Mouse (Mus musculus): Measurements from ENCODE around the gene Bhlhe40. TPM values are rescaled to one million over a fixed set of nuclear protein-coding genes. Genes with fewer than 3 reads are reported as not detected.

Gene Bhlhe40
- 7.8 and 9.9 TPM in 2 replicates for polyA plus RNA-seq (2016; fragmentation: Nextera tagmentation; extraction: Ambion mirVana)

GRCm38 (mm10) chr6:108660206-108660877, at the start of gene Bhlhe40:
Gene Bhlhe40 (plus strand): TSS chr6:108660629.
- peak within 1 kb of the TSS; percentile 75 for H3K9ac ChIP-seq
- peaks cover 27% of the 10 kb centered on the region for H3K27me3 ChIP-seq
- peaks cover 7% of the 10 kb centered on the region; the same call in 1 of the 2 replicates for H3K36me3 ChIP-seq (replicated peaks)
- peaks cover 28% of the 10 kb centered on the region for H3K4me1 ChIP-seq
- peak within 1 kb of the TSS; percentile 56 for H3K4me3 ChIP-seq (replicated peaks)
- ATAC-seq (ENCODE audit: low FRiP score): peak; percentile 81
- H3K4me2 ChIP-seq: peak within 1 kb of the TSS; percentile 99
- H3K27ac ChIP-seq: peak within 1 kb of the TSS; percentile 90
- no peaks in the 10 kb centered on the region for H3K9me3 ChIP-seq
- under 1% methylated on average over 22 of the region's 43 CpGs for WGBS

GRCm38 (mm10) chr6:108611663-108612062, 48.8 kb upstream of the Bhlhe40 start:
- Histone ChIP-seq H3K36me3 (replicated peaks) (no peaks in the 10 kb centered on the region), H3K9ac (no peak overlapping the region), H3K9me3 (no peaks in the 10 kb centered on the region), H3K27me3 (no peaks in the 10 kb centered on the region), H3K27ac (no peak overlapping the region), H3K4me1 (no peaks in the 10 kb centered on the region), H3K4me3 (replicated peaks) (no peak overlapping the region), H3K4me2 (no peak overlapping the region)
- no peak for ATAC-seq (ENCODE audit: low FRiP score)
- 81% methylated on average over 3 of the region's 3 CpGs for WGBS

- H3K4me2 ChIP-seq: no peak overlapping the region
- H3K9ac ChIP-seq: no peak overlapping the region
- H3K9me3 ChIP-seq: no peaks in the 10 kb centered on the region
- H3K4me3 ChIP-seq (replicated peaks): no peak overlapping the region
- no peaks in the 10 kb centered on the region for H3K27me3 ChIP-seq
- no peaks in the 10 kb centered on the region for H3K36me3 ChIP-seq (replicated peaks)
- no peak for ATAC-seq (ENCODE audit: low FRiP score)
- no peak overlapping the region for H3K27ac ChIP-seq
- 93% methylated on average over 10 of the region's 10 CpGs for WGBS
- no peaks in the 10 kb centered on the region for H3K4me1 ChIP-seq
These were observed 42.4 kb upstream of the Bhlhe40 start for GRCm38 (mm10) chr6:108618025-108618424.

- H3K4me2 ChIP-seq: no peak overlapping the region
- H3K4me3 ChIP-seq (replicated peaks): no peak overlapping the region
- H3K9me3 ChIP-seq: no peaks in the 10 kb centered on the region
- ATAC-seq (ENCODE audit: low FRiP score): no peak
- H3K4me1 ChIP-seq: no peaks in the 10 kb centered on the region
- H3K27me3 ChIP-seq: no peaks in the 10 kb centered on the region
- no peak overlapping the region for H3K9ac ChIP-seq
- no peaks in the 10 kb centered on the region for H3K36me3 ChIP-seq (replicated peaks)
- 90% methylated on average over 4 of the region's 4 CpGs for WGBS
- no peak overlapping the region for H3K27ac ChIP-seq
These were observed 37.3 kb upstream of the Bhlhe40 start for GRCm38 (mm10) chr6:108623028-108623565.

GRCm38 (mm10) chr6:108624915-108625314, 35.5 kb upstream of the Bhlhe40 start:
- Histone ChIP-seq H3K27me3 (no peaks in the 10 kb centered on the region), H3K9me3 (0 out of 2 replicates have a peak, but pooled peaks cover 7% of the 10 kb centered on the region), H3K36me3 (replicated peaks) (no peaks in the 10 kb centered on the region), H3K4me1 (no peaks in the 10 kb centered on the region), H3K4me3 (replicated peaks) (no peak overlapping the region), H3K4me2 (no peak overlapping the region), H3K27ac (no peak overlapping the region), H3K9ac (no peak overlapping the region)
- ATAC-seq (ENCODE audit: low FRiP score): no peak
- 88% methylated on average over 4 of the region's 4 CpGs for WGBS

GRCm38 (mm10) chr6:108630701-108631100, 29.7 kb upstream of the Bhlhe40 start:
- Histone ChIP-seq H3K27me3 (no peaks in the 10 kb centered on the region), H3K4me1 (no peaks in the 10 kb centered on the region)
- no peak for ATAC-seq (ENCODE audit: low FRiP score)

GRCm38 (mm10) chr6:108638157-108638833, 22.1 kb upstream of the Bhlhe40 start:
- no peaks in the 10 kb centered on the region for H3K36me3 ChIP-seq (replicated peaks)
- H3K27me3 ChIP-seq: no peaks in the 10 kb centered on the region
- no peaks in the 10 kb centered on the region for H3K4me1 ChIP-seq
- H3K27ac ChIP-seq: no peak overlapping the region
- WGBS: 91% methylated on average over 6 of the region's 6 CpGs
- H3K9ac ChIP-seq: no peak overlapping the region
- no peaks in the 10 kb centered on the region for H3K9me3 ChIP-seq
- no peak overlapping the region for H3K4me3 ChIP-seq (replicated peaks)
- no peak for ATAC-seq (ENCODE audit: low FRiP score)
- H3K4me2 ChIP-seq: no peak overlapping the region

More at GRCm38 (mm10) chr6:108630701-108631100, 29.7 kb upstream of the Bhlhe40 start:
- Histone ChIP-seq H3K27ac (no peak overlapping the region), H3K9me3 (0 out of 2 replicates have a peak, but pooled peaks cover 7% of the 10 kb centered on the region), H3K4me2 (no peak overlapping the region), H3K36me3 (replicated peaks) (no peaks in the 10 kb centered on the region), H3K4me3 (replicated peaks) (no peak overlapping the region), H3K9ac (no peak overlapping the region)

GRCm38 (mm10) chr6:108642020-108642419, 18.4 kb upstream of the Bhlhe40 start:
- Histone ChIP-seq H3K36me3 (replicated peaks) (no peaks in the 10 kb centered on the region), H3K9ac (no peak overlapping the region), H3K4me3 (replicated peaks) (no peak overlapping the region), H3K9me3 (no peaks in the 10 kb centered on the region), H3K27ac (no peak overlapping the region), H3K4me2 (no peak overlapping the region), H3K4me1 (no peaks in the 10 kb centered on the region), H3K27me3 (no peaks in the 10 kb centered on the region)
- WGBS: 73% methylated on average over 7 of the region's 7 CpGs
- no peak for ATAC-seq (ENCODE audit: low FRiP score)

- WGBS: 65% methylated on average over 6 of the region's 6 CpGs
- no peaks in the 10 kb centered on the region for H3K27me3 ChIP-seq
These were observed 17.4 kb upstream of the Bhlhe40 start for GRCm38 (mm10) chr6:108643035-108643434.

GRCm38 (mm10) chr6:108644311-108644710, 16.1 kb upstream of the Bhlhe40 start:
- Histone ChIP-seq H3K4me1 (no peaks in the 10 kb centered on the region; the same call in 1 of the 2 replicates), H3K27ac (no peak overlapping the region), H3K9me3 (no peaks in the 10 kb centered on the region), H3K4me3 (replicated peaks) (no peak overlapping the region), H3K9ac (no peak overlapping the region), H3K36me3 (replicated peaks) (no peaks in the 10 kb centered on the region), H3K4me2 (no peak overlapping the region), H3K27me3 (no peaks in the 10 kb centered on the region)
- 46% methylated on average over 5 of the region's 5 CpGs for WGBS
- no peak for ATAC-seq (ENCODE audit: low FRiP score)

More at GRCm38 (mm10) chr6:108643035-108643434, 17.4 kb upstream of the Bhlhe40 start:
- no peak for ATAC-seq (ENCODE audit: low FRiP score)
- Histone ChIP-seq H3K4me3 (replicated peaks) (no peak overlapping the region), H3K4me1 (no peaks in the 10 kb centered on the region; the same call in 1 of the 2 replicates), H3K9ac (no peak overlapping the region), H3K27ac (no peak overlapping the region), H3K9me3 (no peaks in the 10 kb centered on the region), H3K36me3 (replicated peaks) (no peaks in the 10 kb centered on the region), H3K4me2 (no peak overlapping the region)

GRCm38 (mm10) chr6:108647094-108647493, 13.3 kb upstream of the Bhlhe40 start:
- H3K27me3 ChIP-seq: no peaks in the 10 kb centered on the region
- no peak overlapping the region for H3K9ac ChIP-seq
- no peaks in the 10 kb centered on the region for H3K36me3 ChIP-seq (replicated peaks)
- H3K4me3 ChIP-seq (replicated peaks): no peak overlapping the region
- no peak overlapping the region for H3K27ac ChIP-seq
- H3K9me3 ChIP-seq: no peaks in the 10 kb centered on the region
- WGBS: 66% methylated on average over 3 of the region's 3 CpGs
- no peak for ATAC-seq (ENCODE audit: low FRiP score)
- no peaks in the 10 kb centered on the region; the same call in 1 of the 2 replicates for H3K4me1 ChIP-seq
- H3K4me2 ChIP-seq: no peak overlapping the region

- Histone ChIP-seq H3K4me2 (no peak overlapping the region), H3K9me3 (no peaks in the 10 kb centered on the region), H3K4me3 (replicated peaks) (no peak overlapping the region), H3K4me1 (no peaks in the 10 kb centered on the region; the same call in 1 of the 2 replicates), H3K27ac (no peak overlapping the region), H3K36me3 (replicated peaks) (no peaks in the 10 kb centered on the region), H3K9ac (no peak overlapping the region), H3K27me3 (no peaks in the 10 kb centered on the region)
- WGBS: 20% methylated on average over 6 of the region's 6 CpGs
- ATAC-seq (ENCODE audit: low FRiP score): peak; percentile 64; the same call in 1 of the 2 replicates
These were observed 12.4 kb upstream of the Bhlhe40 start for GRCm38 (mm10) chr6:108648072-108648471.

Measured in forebrain, embryonic 12.5 days (tissue).